8 mouse cellular contexts compared by ENCODE assay signal in genomic region chr1:106796987-106797779, GRCm38 (mm10). TPM values are rescaled to one million over a fixed set of nuclear protein-coding genes. Genes with fewer than 3 reads are reported as not detected.
DNase-seq lines count a peak whose midpoint lies in the region; ATAC-seq lines count a peak whose summit lies in the region.

No protein-coding gene starts in this region.

- H3K4me2 ChIP-seq in heart, embryonic 11.5 days = peak overlapping the region; percentile 78
- H3K4me2 ChIP-seq in hindbrain, embryonic 11.5 days (replicated peaks; ENCODE audit: low read depth, low read length) = peak overlapping the region; percentile 47

- H3K27ac ChIP-seq in heart, embryonic 11.5 days (ENCODE audit: low read depth, low read length) = no peak overlapping the region
- H3K27ac ChIP-seq in hindbrain, embryonic 11.5 days (ENCODE audit: low read depth, low read length) = no peak overlapping the region
- H3K27ac ChIP-seq in midbrain, embryonic 10.5 days (replicated peaks) = peak overlapping the region; percentile 91; the same call in 1 of the 2 replicates

- 0 out of 2 replicates have a peak, but pooled peaks cover 2% of the 10 kb centered on the region for H3K27me3 ChIP-seq in heart, embryonic 11.5 days (ENCODE audit: control insufficient read depth, insufficient read depth, low read length)
- no peaks in the 10 kb centered on the region for H3K27me3 ChIP-seq in hindbrain, embryonic 11.5 days (ENCODE audit: control insufficient read depth, insufficient read depth, low read length)
- H3K27me3 ChIP-seq in midbrain, embryonic 10.5 days (ENCODE audit: low read depth, poor library complexity, severe bottlenecking) = no peaks in the 10 kb centered on the region

- peaks cover 5% of the 10 kb centered on the region for H3K4me1 ChIP-seq in heart, embryonic 11.5 days (ENCODE audit: control insufficient read depth, insufficient read depth, low read length)
- 0 out of 2 replicates have a peak, but pooled peaks cover 2% of the 10 kb centered on the region for H3K4me1 ChIP-seq in hindbrain, embryonic 11.5 days (replicated peaks; ENCODE audit: control insufficient read depth, insufficient read depth, low read length)
- peaks cover 19% of the 10 kb centered on the region for H3K4me1 ChIP-seq in midbrain, embryonic 10.5 days

- H3K4me3 ChIP-seq in heart, embryonic 11.5 days (ENCODE audit: low read depth, low read length) = peak overlapping the region; percentile 99
- peak overlapping the region; percentile 82 for H3K4me3 ChIP-seq in hindbrain, embryonic 11.5 days (ENCODE audit: low read depth, low read length)
- H3K4me3 ChIP-seq in midbrain, embryonic 10.5 days = peak overlapping the region; percentile 99

- H3K36me3 ChIP-seq in heart, embryonic 11.5 days (ENCODE audit: control insufficient read depth, insufficient read depth, low read length) = no peaks in the 10 kb centered on the region
- no peaks in the 10 kb centered on the region for H3K36me3 ChIP-seq in hindbrain, embryonic 11.5 days (ENCODE audit: control insufficient read depth, insufficient read depth, low read length)
- H3K36me3 ChIP-seq in midbrain, embryonic 10.5 days = 0 out of 2 replicates have a peak, but pooled peaks cover 5% of the 10 kb centered on the region

- no peak for DNase-seq in heart, adult 18-20 months
- peak; percentile 19 for DNase-seq in NIH3T3 (ENCODE audit: low read depth)
- DNase-seq in hindbrain, embryonic 11.5 days (ENCODE audit: low spot score) = no peak
- no peak for DNase-seq in midbrain, embryonic 10.5 days (ENCODE audit: low spot score)
- DNase-seq in Muller cell, postnatal 12 days (ENCODE audit: inconsistent ontology term) = no peak
- DNase-seq in kidney, adult 11 months = no peak
- no peak for DNase-seq in kidney, postnatal 36 days

- peak overlapping the region; percentile 99; the same call in 1 of the 2 replicates for H3K9ac ChIP-seq in heart, embryonic 11.5 days (ENCODE audit: low read depth, low read length)
- no peak overlapping the region for H3K9ac ChIP-seq in hindbrain, embryonic 11.5 days (ENCODE audit: low read depth, low read length)

- no peak for ATAC-seq in heart, embryonic 11.5 days (replicated peaks; ENCODE audit: insufficient number of reproducible peaks, low FRiP score, low TSS enrichment)
- peak; percentile 57 for ATAC-seq in hindbrain, embryonic 11.5 days (ENCODE audit: low FRiP score)

- no peaks in the 10 kb centered on the region for H3K9me3 ChIP-seq in heart, embryonic 11.5 days (replicated peaks; ENCODE audit: control insufficient read depth, low read length)
- no peaks in the 10 kb centered on the region for H3K9me3 ChIP-seq in hindbrain, embryonic 11.5 days (ENCODE audit: control insufficient read depth, low read length)
- no peaks in the 10 kb centered on the region for H3K9me3 ChIP-seq in midbrain, embryonic 10.5 days (replicated peaks)

- WGBS in heart, embryonic 11.5 days (ENCODE audit: insufficient replicate concordance) = 60% methylated on average over 7 of the region's 7 CpGs
- 65% methylated on average over 7 of the region's 7 CpGs for WGBS in hindbrain, embryonic 11.5 days
- WGBS in midbrain, embryonic 10.5 days = 63% methylated on average over 7 of the region's 7 CpGs

RNA-seq across cellular contexts. Expression of gene Vps4b, which starts 0.7 kb away (rescaled TPM):
- polyA plus RNA-seq in heart, embryonic 11.5 days (2014; fragmentation: Nextera tagmentation; extraction: Ambion mirVana) = 47.6 and 59.2 TPM in 2 replicates
- 10 to 100 TPM; 30.4 to 32.3 TPM for total RNA-seq in heart, adult 18-20 months (2021)
- polyA plus RNA-seq in hindbrain, embryonic 11.5 days (2014; fragmentation: Nextera tagmentation; extraction: Ambion mirVana) = 70.7 and 79.0 TPM in 2 replicates
- 60.1 and 62.7 TPM in 2 replicates for polyA plus RNA-seq in midbrain, embryonic 10.5 days (2016; fragmentation: Nextera tagmentation; extraction: Ambion mirVana)

RNA-seq across cellular contexts. Expression of gene Kdsr, which starts 37.7 kb away (rescaled TPM):
- 7.1 and 8.2 TPM in 2 replicates for polyA plus RNA-seq in heart, embryonic 11.5 days (2014; fragmentation: Nextera tagmentation; extraction: Ambion mirVana)
- total RNA-seq in heart, adult 18-20 months (2021) = 1 to 10 TPM; 5.0 to 6.7 TPM
- 9.8 and 10.3 TPM in 2 replicates for polyA plus RNA-seq in hindbrain, embryonic 11.5 days (2014; fragmentation: Nextera tagmentation; extraction: Ambion mirVana)
- 7.2 and 7.5 TPM in 2 replicates for polyA plus RNA-seq in midbrain, embryonic 10.5 days (2016; fragmentation: Nextera tagmentation; extraction: Ambion mirVana)
